Mouse (Mus musculus): ENCODE data around the gene Hoxd9.

- TF ChIP-seq GATA1 (IDR thresholded peaks at IDR 0.05; ENCODE audit: borderline replicate concordance, low read length) (no peak), FLI1 (IDR thresholded peaks at IDR 0.05; ENCODE audit: low read length) (no peak)
Observed at GRCm38 (mm10) chr2:74685059-74685603, 12.4 kb upstream of the Hoxd9 start.

Measured in megakaryocyte, embryonic 14.5 days (primary cell).